Mouse (Mus musculus) fat pad, adult 2 months (tissue): ENCODE measurements around the gene Nlrp3.
"Not testable (repeated sequence)": the region's sequence is repeated elsewhere in the genome, so short reads cannot be mapped to it uniquely, and the experiment has no call there.

ENCODE experiments used
- DNase-seq: peaks from one replicate; pipeline ENCODE4 v3.0.0-alpha.2; 2011; ENCODE audit warnings: low read depth, low spot score; ENCODE audit errors: extremely low read depth

Nlrp3 gene

GRCm38 (mm10) chr11:59531562-59531961 lies 9.8 kb upstream of the Nlrp3 start:
- DNase-seq: no peak

GRCm38 (mm10) chr11:59537218-59538130 lies 3.9 kb upstream of the Nlrp3 start:
- no peak for DNase-seq

GRCm38 (mm10) chr11:59538387-59538786 lies 3.0 kb upstream of the Nlrp3 start:
- no peak for DNase-seq

- no peak for DNase-seq
These were observed 1.2 kb upstream of the Nlrp3 start for GRCm38 (mm10) chr11:59540123-59540522.

GRCm38 (mm10) chr11:59542442-59542841 lies 1.1 kb downstream of the Nlrp3 start:
- DNase-seq: no peak

GRCm38 (mm10) chr11:59543376-59543775 lies 2.0 kb downstream of the Nlrp3 start:
- no peak for DNase-seq

- no peak for DNase-seq
These were observed 2.6 kb downstream of the Nlrp3 start for GRCm38 (mm10) chr11:59544005-59544404.

GRCm38 (mm10) chr11:59554127-59554526 lies 12.8 kb downstream of the Nlrp3 start:
- no peak for DNase-seq

GRCm38 (mm10) chr11:59554535-59554934 lies 13.2 kb downstream of the Nlrp3 start:
- DNase-seq: no peak

GRCm38 (mm10) chr11:59560906-59561305 lies 19.5 kb downstream of the Nlrp3 start:
- no peak for DNase-seq

- no peak for DNase-seq
These were observed 21.0 kb downstream of the Nlrp3 start for GRCm38 (mm10) chr11:59562336-59562735.

GRCm38 (mm10) chr11:59562837-59563236 lies 21.5 kb downstream of the Nlrp3 start:
- no peak for DNase-seq

GRCm38 (mm10) chr11:59569306-59569705 lies 27.9 kb downstream of the Nlrp3 start:
- no peak for DNase-seq

- no peak for DNase-seq
These were observed 34.4 kb downstream of the Nlrp3 start for GRCm38 (mm10) chr11:59575726-59576125.

- DNase-seq: not testable (repeated sequence)
These were observed 34.8 kb downstream of the Nlrp3 start, which contains the start of gene Olfr222 for GRCm38 (mm10) chr11:59576135-59576534. Gene Olfr222, minus strand, starts transcription at chr11:59576235.

- DNase-seq: no peak
These were observed 43.2 kb downstream of the Nlrp3 start for GRCm38 (mm10) chr11:59584539-59584938.

- DNase-seq: no peak
These were observed 48.1 kb downstream of the Nlrp3 start for GRCm38 (mm10) chr11:59589496-59589895.

- DNase-seq: no peak
These were observed 51.8 kb downstream of the Nlrp3 start, which contains the start of gene Olfr223 for GRCm38 (mm10) chr11:59593189-59593588. Gene Olfr223, minus strand, starts transcription at chr11:59593289.

GRCm38 (mm10) chr11:59596091-59596490 lies 54.7 kb downstream of the Nlrp3 start:
- no peak for DNase-seq

- no peak for DNase-seq
These were observed 55.6 kb downstream of the Nlrp3 start for GRCm38 (mm10) chr11:59596950-59597349.

- DNase-seq: no peak
These were observed 57.8 kb downstream of the Nlrp3 start for GRCm38 (mm10) chr11:59599211-59599610.

- no peak for DNase-seq
These were observed 59.5 kb downstream of the Nlrp3 start for GRCm38 (mm10) chr11:59600872-59601271.
